ENCODE assay signal across 12 mouse cellular contexts in genomic region chr15:100749751-100750538, GRCm38 (mm10). TPM values are rescaled to one million over a fixed set of nuclear protein-coding genes. Genes with fewer than 3 reads are reported as not detected.
DNase-seq lines count a peak whose midpoint lies in the region; ATAC-seq lines count a peak whose summit lies in the region.
"Had no signal": no experiment of that assay in that cellular context is flagged by ENCODE, and none has a peak within 500 bp of the region (broad histone marks: within the 10 kb centered on the region; RNA-seq: fewer than 3 reads in every experiment).

No protein-coding gene starts in this region.

- H3K4me2 ChIP-seq in intestine, embryonic 16.5 days (ENCODE audit: low read depth, low read length): no peak overlapping the region
- H3K4me2 ChIP-seq in midbrain, embryonic 13.5 days (replicated peaks): no peak overlapping the region
- H3K4me2 ChIP-seq: hindbrain, embryonic 14.5 days; lung, embryonic 14.5 days; neural tube, embryonic 12.5 days had no signal

- H3K9ac ChIP-seq in intestine, embryonic 16.5 days (ENCODE audit: low read depth, low read length): no peak overlapping the region
- H3K9ac ChIP-seq in midbrain, embryonic 13.5 days (replicated peaks): no peak overlapping the region
- H3K9ac ChIP-seq: hindbrain, embryonic 14.5 days; lung, embryonic 14.5 days; neural tube, embryonic 12.5 days had no signal

- H3K36me3 ChIP-seq in intestine, embryonic 16.5 days (ENCODE audit: control insufficient read depth, insufficient read depth, low read length): no peaks in the 10 kb centered on the region
- no peaks in the 10 kb centered on the region for H3K36me3 ChIP-seq in midbrain, embryonic 13.5 days
- no peaks in the 10 kb centered on the region for H3K36me3 ChIP-seq in hindbrain, embryonic 10.5 days
- H3K36me3 ChIP-seq: neural tube, embryonic 12.5 days had no signal

- no peak overlapping the region for H3K4me3 ChIP-seq in intestine, embryonic 16.5 days (ENCODE audit: low read length)
- no peak overlapping the region for H3K4me3 ChIP-seq in midbrain, embryonic 13.5 days (replicated peaks)
- no peak overlapping the region for H3K4me3 ChIP-seq in hindbrain, embryonic 10.5 days
- H3K4me3 ChIP-seq: neural tube, embryonic 12.5 days had no signal

- intact Hi-C loops in heart, postnatal 36 days (cut with DNase I): loop anchor here (10.0 kb wide), 1 partner anchor 365 kb away; the partner anchor contains the start of gene Ankrd33

- 40% methylated on average over 10 of the region's 10 CpGs for WGBS in intestine, embryonic 16.5 days
- WGBS in midbrain, embryonic 13.5 days: 82% methylated on average over 10 of the region's 10 CpGs
- WGBS in hindbrain, embryonic 10.5 days: 82% methylated on average over 10 of the region's 10 CpGs

- no peak; the same call in 1 of the 2 replicates for ATAC-seq in intestine, embryonic 16.5 days
- ATAC-seq in midbrain, embryonic 13.5 days: no peak

- H3K4me1 ChIP-seq in intestine, embryonic 16.5 days (ENCODE audit: control insufficient read depth, insufficient read depth, low read length): peaks cover 21% of the 10 kb centered on the region
- peaks cover 16% of the 10 kb centered on the region for H3K4me1 ChIP-seq in midbrain, embryonic 13.5 days (replicated peaks)
- H3K4me1 ChIP-seq in hindbrain, embryonic 10.5 days (replicated peaks): peaks cover 27% of the 10 kb centered on the region

- no peaks in the 10 kb centered on the region for H3K27me3 ChIP-seq in intestine, embryonic 16.5 days (replicated peaks; ENCODE audit: control insufficient read depth, insufficient read depth, low read length)
- H3K27me3 ChIP-seq in midbrain, embryonic 13.5 days: peaks cover 8% of the 10 kb centered on the region; the same call in 1 of the 2 replicates
- peaks cover 24% of the 10 kb centered on the region for H3K27me3 ChIP-seq in hindbrain, embryonic 10.5 days (ENCODE audit: insufficient read depth, poor library complexity, severe bottlenecking)
- H3K27me3 ChIP-seq: neural tube, embryonic 12.5 days had no signal

- no peaks in the 10 kb centered on the region for H3K9me3 ChIP-seq in intestine, embryonic 16.5 days (ENCODE audit: control insufficient read depth, low read length)
- H3K9me3 ChIP-seq in midbrain, embryonic 13.5 days: no peaks in the 10 kb centered on the region
- no peaks in the 10 kb centered on the region for H3K9me3 ChIP-seq in hindbrain, embryonic 10.5 days
- H3K9me3 ChIP-seq: neural tube, embryonic 12.5 days had no signal

- DNase-seq in heart, adult 11 months: peak; percentile 83
- DNase-seq in heart, postnatal 36 days: no peak
- peak; percentile 86 for DNase-seq in MN1 (ENCODE audit: low spot score)
- DNase-seq in monocyte, adult 2 months (ENCODE audit: low read depth in 1 of 2, low spot score in 2 of 2): peak; percentile 48 to 80
- no peak for DNase-seq in kidney, postnatal 14 days
- DNase-seq in hindbrain, embryonic 10.5 days (ENCODE audit: low spot score): no peak
- DNase-seq: cerebellum, postnatal 14 days; lung, embryonic 14.5 days had no signal

- H3K27ac ChIP-seq in intestine, embryonic 16.5 days (ENCODE audit: low read length): 0 out of 2 replicates have a peak overlapping the region, but pooled peaks have one; percentile 2
- no peak overlapping the region for H3K27ac ChIP-seq in midbrain, embryonic 13.5 days
- no peak overlapping the region for H3K27ac ChIP-seq in hindbrain, embryonic 10.5 days
- H3K27ac ChIP-seq: hindbrain, embryonic 14.5 days; neural tube, embryonic 12.5 days had no signal

RNA-seq across cellular contexts. Expression of gene Slc4a8, which starts 11.6 kb away (rescaled TPM):
- 1 to 10 TPM; 2.3 to 2.7 TPM for total RNA-seq in heart, postnatal 36 days (2021)
- 3.2 and 4.5 TPM in 2 replicates for polyA plus RNA-seq in intestine, embryonic 16.5 days (2015; fragmentation: Nextera tagmentation; extraction: Ambion mirVana)
- polyA plus RNA-seq in midbrain, embryonic 13.5 days (2015; fragmentation: Nextera tagmentation; extraction: Ambion mirVana): 23.3 and 23.4 TPM in 2 replicates
- 9.5 and 10.0 TPM in 2 replicates for polyA plus RNA-seq in hindbrain, embryonic 10.5 days (2016; fragmentation: Nextera tagmentation; extraction: Ambion mirVana)

RNA-seq across cellular contexts. Expression of gene Galnt6, which starts 20.8 kb away (rescaled TPM):
- total RNA-seq in heart, postnatal 36 days (2021): under 1 TPM; 0.72 to 0.98 TPM
- 7.6 and 8.8 TPM in 2 replicates for polyA plus RNA-seq in intestine, embryonic 16.5 days (2015; fragmentation: Nextera tagmentation; extraction: Ambion mirVana)
- polyA plus RNA-seq in midbrain, embryonic 13.5 days (2015; fragmentation: Nextera tagmentation; extraction: Ambion mirVana): not detected in 2 replicates
- 0.05 and 0.11 TPM in 2 replicates for polyA plus RNA-seq in hindbrain, embryonic 10.5 days (2016; fragmentation: Nextera tagmentation; extraction: Ambion mirVana)

Comparison
In these comparisons a context has a peak if more than half of its experiments do, and no peak if none do; other contexts are left out.
1. DNase-seq: peak in heart, adult 11 months (single experiment), MN1 (single experiment) and monocyte, adult 2 months (2 of 2); none in heart, postnatal 36 days (0 of 2), kidney, postnatal 14 days (single experiment) and hindbrain, embryonic 10.5 days (single experiment).